Mouse (Mus musculus) liver, embryonic 14.5 days (tissue): ENCODE data around the gene Rassf1. TPM values are rescaled to one million over a fixed set of nuclear protein-coding genes. Genes with fewer than 3 reads are reported as not detected.

ENCODE experiments used
- ATAC-seq: fragments of 200-750 bp; cut with Nextera tagmentation; 2 replicates; pipeline ENCODE4 v1.8.0; 2017; ENCODE audit warnings: moderate number of reproducible peaks, mild to moderate bottlenecking, moderate library complexity; ENCODE audit not compliant: insufficient read depth
- DNase-seq, 3 experiments: peaks; one replicate each; pipeline ENCODE4 v3.0.0-alpha.2; 2012 to 2013; ENCODE audit warnings: low read depth in 3 of 3, low spot score in 3 of 3
- H3K27ac ChIP-seq: fragments of 300-500 bp; sonication (generic); 2 replicates; pipeline ENCODE4 v1.5.1; 2014; ENCODE audit warnings: moderate library complexity, mild to moderate bottlenecking, control low read depth, inconsistent platforms
- H3K27me3 ChIP-seq: fragments of 300-500 bp; sonication (generic); 2 replicates; pipeline ENCODE4 v1.6.1; 2014; ENCODE audit warnings: mild to moderate bottlenecking, low read length, moderate library complexity; ENCODE audit not compliant: control insufficient read depth, insufficient read depth
- H3K36me3 ChIP-seq: fragments of 300-500 bp; sonication (generic); replicated peaks from 2 replicates; pipeline ENCODE4 v1.6.1; 2014; ENCODE audit warnings: low read depth; ENCODE audit not compliant: control insufficient read depth, insufficient read depth
- H3K4me1 ChIP-seq, 2 experiments: fragments of 200-500 bp in 1 of 2; fragments of 300-500 bp in 1 of 2; sonication (generic) in 1 of 2; replicated peaks; 2 replicates each; pipeline ENCODE4 v1.6.1; 2012 to 2014; ENCODE audit warnings: antibody characterized with exemption in 1 of 2, inconsistent platforms in 1 of 2, low read length in 1 of 2; ENCODE audit not compliant: control insufficient read depth in 2 of 2, insufficient read depth in 2 of 2
- H3K4me2 ChIP-seq: fragments of 300-500 bp; sonication (generic); 2 replicates; pipeline ENCODE4 v1.6.1; 2014; ENCODE audit warnings: low read depth, mild to moderate bottlenecking, control low read depth, moderate library complexity
- H3K4me3 ChIP-seq, 2 experiments: fragments of 200-500 bp in 1 of 2; fragments of 300-500 bp in 1 of 2; sonication (generic) in 1 of 2; 2 replicates each; pipeline ENCODE4 v1.5.1; 2012 to 2014; ENCODE audit warnings: low read depth in 2 of 2, low read length in 2 of 2, mild to moderate bottlenecking in 2 of 2, control low read depth in 1 of 2, inconsistent platforms in 1 of 2, moderate library complexity in 1 of 2; ENCODE audit not compliant: insufficient read depth in 1 of 2
- H3K9ac ChIP-seq: fragments of 300-500 bp; sonication (generic); replicated peaks from 2 replicates; pipeline ENCODE4 v1.6.1; 2014; ENCODE audit warnings: mild to moderate bottlenecking, control low read depth, moderate library complexity
- H3K9me3 ChIP-seq: fragments of 300-500 bp; sonication (generic); 2 replicates; pipeline ENCODE4 v1.6.1; 2016; ENCODE audit warnings: low read length, mixed read lengths; ENCODE audit not compliant: control insufficient read depth
- CTCF ChIP-seq: IDR thresholded peaks from 2 replicates; pipeline ENCODE4 v1.5.1; 2016; ENCODE audit warnings: antibody characterized with exemption, low read depth, control low read depth
- EP300 ChIP-seq: IDR thresholded peaks from 2 replicates; pipeline ENCODE4 v1.6.1; 2016; ENCODE audit warnings: antibody characterized with exemption, low read depth
- WGBS: fragments of 180-500 bp; shearing (Covaris S2); extraction: QIAGEN DNeasy Blood & Tissue Kit; methylation state at CpG from one replicate; pipeline ENCODE4 v1.1.7; 2014; ENCODE audit not compliant: insufficient replicate concordance; 5-methylcytosine and 5-hydroxymethylcytosine counted together
- polyA plus RNA-seq, 2 experiments: library from polyadenylated mRNA; depleted of rRNA in 1 of 2; stranded (reverse) in 1 of 2; unstranded in 1 of 2; fragments of >200 nt; fragmentation: Nextera tagmentation in 1 of 2; extraction: Ambion mirVana in 1 of 2; gene quantifications; 2 replicates each; pipeline versions ENCODE4 v1.2.1 to v1.2.3; 2012 to 2014

Gene Rassf1
- polyA plus RNA-seq, 2 experiments = 11.2 to 13.6 TPM

GRCm38 (mm10) chr9:107534408-107535202, 16.8 kb upstream of the Rassf1 start:
- peaks cover 23% of the 10 kb centered on the region for H3K36me3 ChIP-seq
- H3K27me3 ChIP-seq = no peaks in the 10 kb centered on the region
- WGBS = under 1% methylated on average over 40 of the region's 40 CpGs
- TF ChIP-seq CTCF = no peak
- no peak for TF ChIP-seq EP300
- peak overlapping the region; percentile 82 for H3K4me2 ChIP-seq
- H3K4me3 ChIP-seq = peak overlapping the region; percentile 81 to 94
- peak; percentile 50 for ATAC-seq
- no peaks in the 10 kb centered on the region for H3K9me3 ChIP-seq
- H3K4me1 ChIP-seq = peaks cover 8 to 22% of the 10 kb centered on the region in 2 experiments
- peak overlapping the region; percentile 65 for H3K27ac ChIP-seq
- no peak for DNase-seq
- H3K9ac ChIP-seq = peak overlapping the region; percentile 94

- ATAC-seq (no peak), DNase-seq (no peak)
- Histone ChIP-seq H3K9ac (no peak overlapping the region), H3K27me3 (no peaks in the 10 kb centered on the region), H3K27ac (no peak overlapping the region), H3K4me1 (peaks cover 13 to 32% of the 10 kb centered on the region in 2 experiments), H3K9me3 (no peaks in the 10 kb centered on the region), H3K36me3 (peaks cover 27% of the 10 kb centered on the region), H3K4me3 (no peak overlapping the region), H3K4me2 (no peak overlapping the region)
- TF ChIP-seq EP300 = no peak
- no peak for TF ChIP-seq CTCF
- 83% methylated on average over 7 of the region's 7 CpGs for WGBS
Observed at GRCm38 (mm10) chr9:107538231-107538630, 13.1 kb upstream of the Rassf1 start.

GRCm38 (mm10) chr9:107538711-107539110, 12.6 kb upstream of the Rassf1 start:
- Histone ChIP-seq H3K9me3 (no peaks in the 10 kb centered on the region), H3K27me3 (no peaks in the 10 kb centered on the region), H3K4me2 (no peak overlapping the region), H3K36me3 (peaks cover 27% of the 10 kb centered on the region), H3K9ac (no peak overlapping the region), H3K4me1 (peaks cover 13 to 28% of the 10 kb centered on the region in 2 experiments), H3K27ac (no peak overlapping the region), H3K4me3 (no peak overlapping the region)
- TF ChIP-seq EP300 (no peak), CTCF (no peak)
- WGBS = 85% methylated on average over 3 of the region's 3 CpGs
- ATAC-seq (no peak), DNase-seq (no peak)

- Histone ChIP-seq H3K4me2 (no peak overlapping the region), H3K36me3 (peaks cover 27% of the 10 kb centered on the region), H3K4me3 (no peak overlapping the region), H3K9ac (no peak overlapping the region), H3K9me3 (no peaks in the 10 kb centered on the region), H3K27me3 (no peaks in the 10 kb centered on the region), H3K4me1 (peaks cover 13 to 28% of the 10 kb centered on the region in 2 experiments), H3K27ac (no peak overlapping the region)
- no peak for TF ChIP-seq EP300
- no peak for TF ChIP-seq CTCF
- ATAC-seq = no peak
- no peak for DNase-seq
- WGBS = 85% methylated on average over 8 of the region's 8 CpGs
Observed at GRCm38 (mm10) chr9:107539940-107540339, 11.4 kb upstream of the Rassf1 start.

GRCm38 (mm10) chr9:107540420-107540819, 10.9 kb upstream of the Rassf1 start:
- Histone ChIP-seq H3K9ac (no peak overlapping the region), H3K4me1 (peaks cover 11 to 28% of the 10 kb centered on the region in 2 experiments), H3K4me2 (no peak overlapping the region), H3K9me3 (no peaks in the 10 kb centered on the region), H3K4me3 (no peak overlapping the region), H3K27me3 (no peaks in the 10 kb centered on the region), H3K36me3 (peaks cover 27% of the 10 kb centered on the region), H3K27ac (no peak overlapping the region)
- DNase-seq (no peak), ATAC-seq (no peak)
- 62% methylated on average over 4 of the region's 4 CpGs for WGBS
- TF ChIP-seq CTCF = no peak
- TF ChIP-seq EP300 = no peak
